Mouse (Mus musculus) midbrain, embryonic 16.5 days (tissue): ENCODE results near the gene Lgals4. TPM values are rescaled to one million over a fixed set of nuclear protein-coding genes. Genes with fewer than 3 reads are reported as not detected.
A peak's percentile ranks its signal among the peaks of the same experiment; 100 is the strongest.
"Not testable (repeated sequence)": the region's sequence is repeated elsewhere in the genome, so short reads cannot be mapped to it uniquely, and the experiment has no call there.

Experiments used
- ATAC-seq: fragments of 200-750 bp; cut with Nextera tagmentation; 2 replicates; pipeline ENCODE4 v1.8.0; 2017; ENCODE audit warnings: moderate TSS enrichment
- H3K27ac ChIP-seq: fragments of 300-500 bp; sonication (generic); 2 replicates; pipeline ENCODE4 v1.5.1; 2014; ENCODE audit warnings: mild to moderate bottlenecking, low read length, mixed read lengths
- H3K27me3 ChIP-seq: fragments of 300-500 bp; sonication (generic); 2 replicates; pipeline ENCODE4 v1.6.1; 2014; ENCODE audit warnings: low read depth, low read length, mixed read lengths; ENCODE audit not compliant: control insufficient read depth, insufficient read depth
- H3K36me3 ChIP-seq: fragments of 300-500 bp; sonication (generic); 2 replicates; pipeline ENCODE4 v1.6.1; 2014; ENCODE audit warnings: mild to moderate bottlenecking, low read length, moderate library complexity, mixed read lengths; ENCODE audit not compliant: control insufficient read depth, insufficient read depth
- H3K4me1 ChIP-seq: fragments of 300-500 bp; sonication (generic); 2 replicates; pipeline ENCODE4 v1.6.1; 2014; ENCODE audit warnings: mild to moderate bottlenecking, low read length, mixed read lengths; ENCODE audit not compliant: control insufficient read depth, insufficient read depth
- H3K4me2 ChIP-seq: fragments of 300-500 bp; sonication (generic); 2 replicates; pipeline ENCODE4 v1.6.1; 2014; ENCODE audit warnings: mild to moderate bottlenecking, low read length, mixed read lengths
- H3K4me3 ChIP-seq: fragments of 300-500 bp; sonication (generic); 2 replicates; pipeline ENCODE4 v1.5.1; 2014; ENCODE audit warnings: low read depth, mild to moderate bottlenecking, low read length, moderate library complexity, mixed read lengths
- H3K9ac ChIP-seq: fragments of 300-500 bp; sonication (generic); 2 replicates; pipeline ENCODE4 v1.6.1; 2014; ENCODE audit warnings: low read depth, low read length, mixed read lengths
- H3K9me3 ChIP-seq: fragments of 300-500 bp; sonication (generic); replicated peaks from 2 replicates; pipeline ENCODE4 v1.6.1; 2014; ENCODE audit warnings: mild to moderate bottlenecking, low read length, mixed read lengths; ENCODE audit not compliant: control insufficient read depth, poor library complexity, severe bottlenecking
- WGBS: fragments of 180-500 bp; shearing (Covaris S2); extraction: QIAGEN DNeasy Blood & Tissue Kit; methylation state at CpG from one replicate; pipeline ENCODE4 v1.1.7; 2014; 5-methylcytosine and 5-hydroxymethylcytosine counted together
- polyA plus RNA-seq: library from polyadenylated mRNA; unstranded; fragments of >200 nt; fragmentation: Nextera tagmentation; extraction: Ambion mirVana; gene quantifications from 2 replicates; pipeline ENCODE4 v1.2.1, GENCODE M21; 2015

Gene Lgals4
- polyA plus RNA-seq, 1 experiment from 2014 or later: 5.9 TPM

DNA sequence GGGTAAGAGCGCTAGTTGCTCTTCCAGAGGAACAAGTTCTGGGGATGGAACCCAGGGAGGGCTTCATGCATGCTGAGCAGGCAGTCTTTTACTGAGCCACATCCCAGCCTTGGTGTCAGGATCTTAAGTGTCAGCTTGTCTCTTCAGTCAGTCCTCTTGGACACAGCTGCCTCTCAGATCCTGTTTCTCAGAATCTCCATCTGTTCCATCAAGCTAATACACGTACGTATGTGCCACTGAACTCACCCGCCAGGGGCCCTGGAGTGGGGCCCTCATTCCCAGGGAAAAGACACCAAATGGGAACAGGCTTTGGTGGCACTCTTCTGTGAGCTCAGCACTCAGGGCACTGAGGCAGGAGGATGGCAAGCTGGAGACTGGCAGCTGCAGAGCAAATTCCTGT, 44.2 kb downstream of the Lgals4 start:
- 79% methylated on average over 4 of the region's 4 CpGs for WGBS
- ATAC-seq: no peak

DNA sequence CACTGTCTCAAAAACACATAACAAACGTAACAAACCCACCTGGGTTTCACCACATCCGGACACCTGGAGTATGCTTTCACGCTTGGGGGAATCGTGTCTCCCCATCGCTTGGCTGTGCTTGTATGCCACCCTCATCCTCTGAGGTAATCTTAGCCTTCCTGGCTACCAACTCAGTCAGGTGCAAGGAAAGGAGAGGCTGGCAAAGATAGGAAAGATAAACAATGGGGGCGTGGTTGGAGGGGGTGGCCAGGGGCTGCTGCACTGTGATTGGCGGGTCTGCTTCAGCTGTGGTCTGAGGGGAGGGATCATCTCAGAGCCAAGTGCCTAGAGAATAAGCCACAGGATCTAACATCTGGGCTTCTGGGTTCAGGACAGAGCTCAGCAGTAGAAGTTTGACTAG, 46.0 kb downstream of the Lgals4 start:
- H3K27ac ChIP-seq: no peak overlapping the region
- H3K36me3 ChIP-seq: no peaks in the 10 kb centered on the region
- ATAC-seq: no peak
- H3K4me2 ChIP-seq: no peak overlapping the region
- no peaks in the 10 kb centered on the region for H3K27me3 ChIP-seq
- 79% methylated on average over 7 of the region's 7 CpGs for WGBS
- no peaks in the 10 kb centered on the region for H3K9me3 ChIP-seq
- H3K4me1 ChIP-seq: no peaks in the 10 kb centered on the region
- no peak overlapping the region for H3K4me3 ChIP-seq
- H3K9ac ChIP-seq: no peak overlapping the region

More for the DNA sequence above, 44.2 kb downstream of the Lgals4 start:
- no peak overlapping the region for H3K4me2 ChIP-seq
- no peak overlapping the region for H3K27ac ChIP-seq
- no peaks in the 10 kb centered on the region for H3K27me3 ChIP-seq
- H3K36me3 ChIP-seq: no peaks in the 10 kb centered on the region
- H3K4me3 ChIP-seq: no peak overlapping the region
- no peaks in the 10 kb centered on the region for H3K4me1 ChIP-seq
- no peak overlapping the region for H3K9ac ChIP-seq
- no peaks in the 10 kb centered on the region for H3K9me3 ChIP-seq

DNA sequence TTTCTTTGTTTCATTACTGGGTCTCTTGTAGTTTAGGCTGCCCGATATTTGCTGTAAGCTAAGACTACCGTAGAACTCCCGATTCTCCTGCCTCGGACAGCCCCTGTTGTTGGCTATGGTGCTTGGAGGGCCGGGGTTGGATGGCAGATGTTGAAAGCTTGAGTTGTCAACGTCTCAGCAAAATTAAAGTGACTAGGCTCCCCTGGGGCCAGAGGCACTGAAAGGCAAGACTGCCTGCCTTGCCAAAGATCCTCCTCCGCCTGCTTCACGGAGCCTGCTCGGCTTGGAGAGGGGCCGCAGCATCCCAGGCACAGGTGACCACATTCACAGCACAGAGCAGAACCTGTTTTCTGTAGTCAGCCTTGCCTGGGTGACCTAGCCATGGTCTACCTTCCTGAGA, 46.9 kb downstream of the Lgals4 start:
- Histone ChIP-seq H3K4me1 (no peaks in the 10 kb centered on the region), H3K27me3 (no peaks in the 10 kb centered on the region), H3K4me2 (no peak overlapping the region), H3K27ac (no peak overlapping the region), H3K4me3 (no peak overlapping the region), H3K9ac (no peak overlapping the region), H3K36me3 (no peaks in the 10 kb centered on the region), H3K9me3 (no peaks in the 10 kb centered on the region)
- ATAC-seq: no peak
- 68% methylated on average over 10 of the region's 10 CpGs for WGBS

DNA sequence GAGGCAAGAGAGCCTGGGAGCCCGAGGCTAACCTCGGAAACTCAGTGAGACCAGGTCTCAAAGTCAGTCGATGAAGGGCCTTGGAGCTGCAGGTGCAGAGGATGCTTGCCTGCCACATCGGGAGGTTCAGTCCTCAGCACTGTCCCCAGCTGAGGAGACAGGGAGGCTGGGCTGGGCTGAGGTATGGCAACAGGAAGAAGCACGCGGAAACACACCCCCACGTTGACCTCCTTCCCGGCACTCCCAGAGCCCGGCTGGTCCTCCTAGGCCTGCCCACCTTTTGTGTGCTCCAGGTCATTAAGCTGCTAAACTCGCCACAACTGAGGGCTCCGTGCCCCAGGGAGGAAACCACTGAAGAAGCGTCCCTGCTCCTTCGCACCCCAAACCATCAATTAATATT, 47.5 kb downstream of the Lgals4 start, which contains the start of gene Capn12:
Capn12 (plus strand) TSS at position 224 of the 400 bp plus-strand sequence.
- no peaks in the 10 kb centered on the region for H3K36me3 ChIP-seq
- H3K9ac ChIP-seq: no peak within 1 kb of the TSS
- H3K4me1 ChIP-seq: no peaks in the 10 kb centered on the region
- H3K27me3 ChIP-seq: no peaks in the 10 kb centered on the region
- WGBS: 50% methylated on average over 13 of the region's 13 CpGs
- no peak within 1 kb of the TSS for H3K27ac ChIP-seq
- H3K4me3 ChIP-seq: no peak within 1 kb of the TSS
- no peaks in the 10 kb centered on the region for H3K9me3 ChIP-seq
- H3K4me2 ChIP-seq: no peak within 1 kb of the TSS
- no peak for ATAC-seq

DNA sequence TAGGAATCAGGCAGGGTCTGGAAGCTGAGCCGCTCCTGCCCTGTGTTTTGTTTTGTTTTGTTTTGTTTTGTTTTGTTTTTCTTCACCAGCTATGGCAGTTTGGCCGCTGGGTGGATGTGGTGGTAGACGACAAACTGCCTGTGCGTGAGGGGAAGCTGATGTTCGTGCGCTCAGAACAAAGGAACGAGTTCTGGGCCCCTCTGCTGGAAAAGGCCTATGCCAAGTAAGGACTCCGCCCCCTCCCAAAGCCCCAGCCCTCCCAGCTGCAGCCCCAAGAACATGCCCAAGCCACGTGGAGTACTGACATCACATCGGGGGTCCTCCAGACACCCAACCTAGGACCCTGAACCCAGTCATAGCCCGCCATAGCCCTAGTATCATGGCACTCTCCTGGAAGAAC, 49.4 kb downstream of the Lgals4 start:
- no peak overlapping the region for H3K9ac ChIP-seq
- H3K4me2 ChIP-seq: no peak overlapping the region
- peaks cover 10% of the 10 kb centered on the region for H3K27me3 ChIP-seq
- H3K27ac ChIP-seq: no peak overlapping the region
- ATAC-seq: no peak
- H3K4me1 ChIP-seq: no peaks in the 10 kb centered on the region
- no peaks in the 10 kb centered on the region for H3K9me3 ChIP-seq
- no peak overlapping the region for H3K4me3 ChIP-seq
- 79% methylated on average over 11 of the region's 11 CpGs for WGBS
- no peaks in the 10 kb centered on the region for H3K36me3 ChIP-seq

DNA sequence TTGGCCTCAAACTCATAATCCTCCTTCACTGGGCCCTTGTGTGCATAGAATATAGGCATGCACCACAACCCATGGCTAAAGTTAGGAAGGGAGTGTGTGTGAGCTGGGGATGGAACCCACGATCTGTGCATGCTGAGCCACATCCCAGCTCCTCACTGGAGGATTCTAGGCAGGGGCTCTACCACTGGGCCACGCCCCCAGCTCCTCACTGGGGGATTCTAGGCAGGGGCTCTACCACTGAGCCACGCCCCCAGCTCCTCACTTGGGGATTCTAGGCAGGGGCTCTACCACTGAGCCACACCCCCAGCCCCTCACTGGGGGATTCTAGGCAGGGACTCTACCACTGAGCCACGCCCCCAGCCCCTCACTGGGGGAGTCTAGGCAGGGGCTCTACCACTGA, 50.0 kb downstream of the Lgals4 start:
- not testable (repeated sequence) for H3K36me3 ChIP-seq, H3K27ac ChIP-seq, H3K4me2 ChIP-seq, H3K9me3 ChIP-seq, H3K4me3 ChIP-seq, H3K4me1 ChIP-seq, H3K9ac ChIP-seq, ATAC-seq
- 94% methylated on average over 3 of the region's 4 CpGs for WGBS
- H3K27me3 ChIP-seq: peaks cover 10% of the 10 kb centered on the region

DNA sequence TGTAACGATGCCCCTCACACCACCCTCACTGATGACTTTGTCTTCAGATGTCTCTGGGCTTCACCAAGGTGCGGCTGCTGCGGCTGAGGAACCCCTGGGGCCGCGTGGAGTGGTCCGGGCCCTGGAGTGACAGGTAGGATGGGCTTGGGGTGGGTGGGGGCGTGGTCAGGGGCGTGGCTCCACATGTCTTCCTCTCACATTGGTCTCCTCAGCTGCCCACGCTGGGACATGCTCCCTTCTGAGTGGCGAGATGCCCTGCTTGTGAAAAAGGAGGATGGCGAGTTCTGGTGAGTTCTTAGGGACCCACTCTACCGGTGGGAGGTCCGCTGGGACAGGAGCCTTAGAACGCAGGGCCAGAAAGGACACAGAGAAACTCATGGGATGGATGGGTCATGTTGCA, 52.8 kb downstream of the Lgals4 start:
- Histone ChIP-seq H3K4me2 (no peak overlapping the region), H3K4me1 (peaks cover 8% of the 10 kb centered on the region; the same call in 1 of the 2 replicates), H3K36me3 (peaks cover 3% of the 10 kb centered on the region; the same call in 1 of the 2 replicates), H3K27me3 (peaks cover 26% of the 10 kb centered on the region), H3K9me3 (no peaks in the 10 kb centered on the region), H3K9ac (no peak overlapping the region), H3K4me3 (no peak overlapping the region), H3K27ac (no peak overlapping the region)
- no peak for ATAC-seq
- WGBS: 25% methylated on average over 14 of the region's 14 CpGs

DNA sequence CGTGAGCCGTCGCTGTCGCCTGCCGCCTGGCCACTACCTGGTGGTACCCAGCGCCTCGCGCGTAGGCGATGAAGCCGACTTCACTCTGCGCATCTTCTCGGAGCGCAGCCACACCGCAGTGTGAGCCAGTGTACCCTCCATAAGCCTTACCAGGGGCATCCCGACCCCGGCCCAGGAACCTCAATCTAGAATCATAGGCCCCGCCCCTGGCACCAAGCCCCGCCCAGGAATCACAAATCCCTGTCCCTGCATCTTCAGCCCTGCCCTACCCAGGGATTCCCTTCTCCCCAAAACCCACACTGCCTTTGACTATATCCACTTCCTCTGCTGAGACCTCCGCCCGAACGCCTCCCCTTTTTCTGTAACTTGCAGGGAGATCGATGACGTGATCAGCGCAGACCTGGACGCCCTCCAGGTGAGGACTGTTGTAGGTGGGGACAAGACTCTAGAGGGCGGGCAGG, 55.1 kb downstream of the Lgals4 start:
- H3K4me2 ChIP-seq: peak overlapping the region; percentile 63
- H3K9ac ChIP-seq: peak overlapping the region; percentile 57
- peak overlapping the region; percentile 37 for H3K4me3 ChIP-seq
- H3K27me3 ChIP-seq: peaks cover 26% of the 10 kb centered on the region
- ATAC-seq: peak; percentile 36; the same call in 1 of the 2 replicates
- H3K27ac ChIP-seq: no peak overlapping the region
- H3K9me3 ChIP-seq: no peaks in the 10 kb centered on the region
- peaks cover 12% of the 10 kb centered on the region for H3K36me3 ChIP-seq
- H3K4me1 ChIP-seq: peaks cover 8% of the 10 kb centered on the region; the same call in 1 of the 2 replicates
- WGBS: 1% methylated on average over 27 of the region's 27 CpGs
